Mouse (Mus musculus): ENCODE measurements around the gene Lsm4. TPM values are rescaled to one million over a fixed set of nuclear protein-coding genes. Genes with fewer than 3 reads are reported as not detected.

The Lsm4 gene
- total RNA-seq, 2 experiments from 2014 or later = 73.2 to 75.9 TPM

DNA sequence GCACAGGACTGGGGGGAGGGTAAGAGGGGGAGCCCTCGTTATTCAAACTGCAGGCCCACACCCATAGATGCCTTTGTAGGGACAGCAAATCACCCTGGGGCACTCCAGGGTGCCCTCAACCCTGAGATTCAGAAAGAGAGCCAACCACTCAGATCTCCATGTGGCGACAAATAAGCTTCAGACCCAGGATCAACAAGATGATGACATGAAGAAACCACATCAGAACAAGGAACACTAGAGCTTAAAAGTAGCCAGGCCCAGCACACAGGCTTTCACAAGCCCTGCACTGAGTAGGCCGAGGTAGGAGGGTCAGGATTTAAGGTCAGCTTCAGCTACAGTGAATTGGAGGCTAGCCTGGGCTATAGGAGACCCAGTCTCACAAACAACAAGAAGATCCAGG, 24.1 kb upstream of the Lsm4 start:
- no peak for DNase-seq (ENCODE audit: low spot score in 2 of 2)

DNA sequence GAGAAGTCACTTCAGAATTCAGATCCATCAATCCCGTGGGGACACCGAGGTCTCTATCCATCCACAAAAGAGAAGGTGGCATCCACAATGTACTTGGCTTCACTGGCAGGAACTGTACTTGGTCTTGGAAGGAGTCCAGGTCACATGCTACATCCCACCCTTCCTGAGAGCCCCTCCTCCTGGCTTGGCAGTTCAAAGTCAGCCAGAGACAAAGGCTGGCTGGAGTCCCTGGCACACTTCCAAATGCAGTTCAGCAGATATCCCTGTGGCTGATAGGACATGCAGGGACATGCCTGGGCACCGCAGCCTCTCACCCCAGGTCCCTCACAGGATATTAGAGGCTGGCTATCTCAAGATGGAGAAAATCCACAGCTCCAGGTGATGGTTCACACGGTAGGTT, 23.7 kb upstream of the Lsm4 start:
- DNase-seq (ENCODE audit: low spot score in 2 of 2) = peak; percentile 71 to 73

DNA sequence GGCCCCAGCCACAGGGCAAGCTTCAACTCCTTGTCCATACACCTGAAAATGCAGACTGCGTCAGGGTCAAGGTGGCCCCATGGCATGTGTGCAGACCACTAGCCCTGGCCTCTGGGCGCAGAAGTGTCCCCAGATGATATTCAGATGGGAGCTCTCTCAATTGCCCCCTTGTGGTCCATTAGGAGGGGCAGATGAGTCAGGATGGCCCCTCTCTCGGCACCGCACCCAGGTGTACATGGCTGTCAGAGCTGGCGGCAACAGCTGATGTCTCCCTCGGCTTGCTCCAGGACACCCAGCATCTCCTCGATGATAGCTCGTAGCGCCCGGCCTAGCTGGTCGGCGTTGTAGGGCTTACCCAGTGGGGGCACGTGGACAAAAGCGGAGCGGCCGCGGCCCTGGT, 22.7 kb upstream of the Lsm4 start:
- no peak for DNase-seq (ENCODE audit: low spot score in 2 of 2)

DNA sequence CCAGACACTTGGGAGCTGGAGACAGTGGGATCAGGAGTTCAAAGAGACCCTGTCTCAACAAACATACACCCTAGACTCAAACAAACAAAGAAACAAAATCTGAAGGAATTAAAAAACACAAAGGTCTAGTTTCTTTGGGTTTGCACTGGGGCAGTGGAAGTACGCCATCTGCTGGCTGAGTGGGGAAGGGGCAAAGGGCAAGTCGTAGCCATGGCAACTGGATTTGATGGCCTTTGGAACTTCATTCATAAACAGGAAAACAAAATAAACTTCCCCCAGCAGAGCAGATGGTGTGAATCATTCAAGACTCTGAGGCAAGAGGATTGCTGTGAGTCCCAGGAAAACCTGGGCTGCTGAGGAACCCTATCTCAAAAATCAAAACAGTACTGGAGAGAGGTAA, 19.8 kb upstream of the Lsm4 start:
- DNase-seq (ENCODE audit: low spot score in 2 of 2) = peak; percentile 71 to 74

DNA sequence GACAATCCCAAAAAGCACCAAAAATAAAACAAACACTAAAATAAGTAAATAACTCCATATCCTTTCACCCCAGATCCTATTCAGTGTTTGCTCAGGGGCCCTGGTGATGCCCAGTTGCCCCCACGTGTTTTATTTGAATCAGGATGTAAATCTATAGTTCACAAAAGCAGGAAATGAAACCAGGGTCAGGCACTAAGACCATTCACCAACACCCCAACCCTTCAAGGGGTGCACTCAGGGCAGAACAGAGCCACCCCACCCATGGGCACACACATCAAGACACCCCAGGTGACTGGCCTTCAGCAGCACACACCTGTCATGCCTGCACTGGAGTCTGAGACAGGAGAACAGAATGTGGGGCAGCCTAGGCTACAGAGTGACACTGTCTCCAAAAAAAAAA, 18.9 kb upstream of the Lsm4 start:
- DNase-seq (ENCODE audit: low spot score in 2 of 2) = no peak

DNA sequence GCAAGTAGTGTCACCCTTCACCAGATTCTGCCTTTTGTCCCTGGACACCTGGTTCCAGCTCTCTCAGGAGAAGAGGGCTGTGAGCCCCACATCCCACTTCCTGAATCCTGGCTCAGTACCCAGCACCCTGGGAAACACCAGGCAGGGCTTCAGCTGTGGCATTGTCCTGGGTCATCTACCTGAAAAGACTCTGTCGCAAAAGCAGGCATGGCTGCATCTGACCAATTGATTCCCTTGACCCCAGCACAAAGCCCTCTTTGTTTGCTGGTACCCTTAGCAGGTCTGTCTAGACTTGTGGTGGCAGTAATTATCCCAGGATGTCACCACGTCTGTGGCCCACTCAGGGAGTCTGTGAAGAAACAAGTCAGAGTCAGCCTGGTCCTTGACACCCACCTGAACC, 17.6 kb upstream of the Lsm4 start:
- no peak for DNase-seq (ENCODE audit: low spot score in 2 of 2)

DNA sequence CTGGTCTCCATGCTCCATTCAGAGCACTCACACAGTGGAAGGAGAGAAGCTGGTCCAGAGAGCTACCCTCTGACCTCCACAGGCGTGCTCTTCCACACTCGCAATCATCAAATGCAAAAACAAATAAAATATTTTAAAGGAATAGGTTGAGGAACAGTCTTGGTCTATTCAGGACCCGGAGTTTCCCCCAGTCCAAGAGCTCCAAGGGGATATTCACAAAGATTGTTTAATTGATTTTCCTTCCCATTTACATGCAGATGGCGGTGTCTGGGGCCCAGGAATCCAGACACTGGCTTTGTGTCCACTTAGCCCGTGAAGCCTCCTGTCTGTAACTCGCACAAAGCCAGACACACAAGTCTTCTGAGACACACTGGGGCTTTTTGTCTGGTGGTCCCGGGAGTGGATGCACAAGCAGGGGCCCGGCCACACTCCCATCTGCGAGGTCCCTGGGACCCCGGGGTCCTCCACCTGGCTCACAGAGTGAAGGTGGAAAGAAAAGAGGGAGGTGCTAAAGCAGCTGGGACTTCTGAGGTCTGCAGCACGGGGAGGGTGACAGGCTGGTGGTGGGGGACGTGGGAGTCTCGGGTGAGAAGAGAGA, 16.8 kb upstream of the Lsm4 start:
- no peak for DNase-seq (ENCODE audit: low spot score in 2 of 2)

DNA sequence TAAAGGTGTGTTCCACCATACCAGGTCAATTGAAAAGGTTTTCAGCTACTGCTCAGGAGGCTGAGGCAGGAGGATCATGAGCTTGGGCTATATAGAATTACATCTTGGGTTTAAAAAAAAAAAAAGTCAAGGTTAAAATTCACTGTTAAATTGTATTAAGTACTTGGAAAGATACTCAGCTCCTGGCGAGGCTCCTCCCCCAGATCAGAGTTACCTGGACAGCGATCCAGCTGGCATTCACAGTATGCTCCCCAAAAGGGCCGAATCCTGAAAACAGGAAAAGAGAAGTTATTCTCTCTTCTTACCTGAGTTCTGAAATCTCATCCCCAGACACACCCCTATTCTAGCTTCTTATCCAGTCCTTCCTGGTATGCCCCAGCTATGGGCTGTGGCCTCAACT, 15.8 kb upstream of the Lsm4 start:
- no peak for DNase-seq (ENCODE audit: low spot score in 2 of 2)

DNA sequence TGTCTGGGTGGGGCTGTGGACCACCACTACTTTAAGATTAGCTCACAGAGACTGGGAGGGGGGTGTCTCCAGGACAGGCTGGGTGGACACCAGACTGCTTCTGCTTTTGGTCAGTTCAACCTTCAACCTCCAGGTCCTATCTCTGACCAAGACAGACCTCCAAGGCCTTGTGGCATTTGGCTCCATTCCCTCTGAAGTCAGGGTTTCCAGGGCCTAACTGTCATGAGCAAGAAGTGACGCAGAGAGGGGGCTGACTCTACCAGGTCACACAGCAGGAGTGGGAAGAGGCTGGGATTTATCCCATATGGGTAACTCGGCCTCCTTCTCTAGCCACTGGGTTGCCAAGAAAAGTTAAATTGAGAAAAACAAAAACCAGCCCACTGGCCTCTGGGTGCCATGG, 15.3 kb upstream of the Lsm4 start:
- peak in 1 of 2 experiments; percentile 56 for DNase-seq (ENCODE audit: low spot score in 2 of 2)

DNA sequence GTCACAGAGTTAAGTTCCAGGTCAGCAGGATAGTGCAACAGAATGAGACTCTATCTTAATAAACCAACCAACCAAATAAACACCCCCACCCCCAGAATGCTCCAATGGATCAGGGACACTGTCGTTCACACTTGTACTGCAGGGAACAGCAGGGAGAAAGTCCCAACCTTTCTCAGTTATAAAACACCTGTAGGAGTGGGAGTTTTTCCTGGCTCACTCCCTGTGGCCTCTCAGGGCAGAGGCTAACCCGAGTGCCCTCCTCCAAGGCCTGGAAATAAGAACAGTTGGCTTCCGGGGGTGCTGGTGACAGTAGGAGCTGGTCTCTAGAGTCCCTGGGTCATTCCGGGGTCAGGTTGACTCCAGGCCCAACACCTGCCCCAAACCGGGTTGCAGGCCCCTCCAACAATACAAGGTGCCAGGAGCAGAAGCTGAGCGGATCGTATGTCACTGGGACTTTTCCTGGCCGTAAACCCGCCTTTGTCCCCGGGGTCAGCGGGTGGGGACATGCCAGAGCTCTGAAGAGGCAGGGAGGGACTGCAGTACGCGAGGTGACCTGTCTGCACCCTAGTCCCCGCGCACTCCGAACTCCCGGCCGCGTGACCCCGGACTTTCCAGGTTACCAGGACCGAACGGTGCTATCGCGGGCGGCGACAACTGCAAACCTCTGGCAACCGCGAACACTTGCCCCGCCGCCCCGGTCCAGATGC, 14.0 kb upstream of the Lsm4 start:
- DNase-seq (ENCODE audit: low spot score in 2 of 2) = peak in 1 of 2 experiments; percentile 37

DNA sequence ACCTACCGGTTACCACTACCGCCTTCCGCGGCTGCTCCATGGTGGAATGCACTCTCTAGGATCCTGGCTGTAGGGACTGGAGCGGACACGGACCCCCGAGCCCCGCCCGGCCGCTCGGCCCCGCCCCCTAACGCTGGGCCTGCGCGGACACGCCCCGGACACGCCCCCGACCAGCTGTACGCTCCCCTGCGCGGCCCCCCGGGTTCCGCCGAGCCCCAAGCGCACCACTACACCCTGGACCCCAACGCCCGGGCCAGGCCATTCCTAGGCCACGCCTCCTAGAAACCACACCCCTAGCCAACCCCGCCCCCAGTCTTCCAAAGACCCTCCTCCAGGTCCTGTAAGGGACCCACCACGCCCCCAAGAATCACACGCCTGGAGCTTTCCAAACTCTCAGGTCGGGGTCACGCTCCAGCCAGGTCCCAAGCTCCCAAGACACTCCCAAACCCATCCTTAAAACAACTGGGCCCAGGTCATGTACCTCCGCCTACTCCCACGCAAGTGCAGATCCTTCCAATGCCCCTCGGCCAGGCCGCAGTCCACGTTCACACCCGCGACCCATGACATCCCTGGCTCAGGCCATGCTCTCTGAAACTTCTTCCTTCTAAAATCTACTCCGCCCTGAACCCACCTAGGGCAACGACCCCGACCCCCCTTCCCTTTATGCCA, 13.3 kb upstream of the Lsm4 start:
- DNase-seq (ENCODE audit: low spot score in 2 of 2) = peak; percentile 91 to 92

DNA sequence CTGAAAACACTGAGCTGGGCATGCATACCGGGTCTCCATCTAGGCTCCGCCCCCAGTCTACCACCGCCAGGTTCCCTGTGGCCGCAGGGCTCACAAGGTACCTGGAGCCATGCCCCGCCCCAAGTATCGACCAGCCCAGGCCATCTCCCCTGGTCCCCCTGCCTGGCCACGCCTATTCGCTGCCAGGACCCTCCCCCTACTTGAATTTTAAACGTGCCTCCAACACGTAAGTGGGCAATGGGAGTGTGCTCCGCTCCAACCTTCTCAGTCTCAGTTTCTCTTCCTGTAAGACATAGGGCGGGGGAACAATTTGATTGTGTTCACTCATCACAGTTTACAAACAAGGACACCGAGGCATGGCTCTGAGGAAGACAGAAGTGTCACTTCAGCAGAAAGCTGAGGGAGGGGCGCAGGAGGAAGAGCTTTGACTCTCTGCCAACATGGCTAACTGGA, 12.7 kb upstream of the Lsm4 start, which contains the start of gene Pgpep1:
Gene Pgpep1, minus strand, starts transcription at position 116 of the 453 bp plus-strand sequence.
- no peak for DNase-seq (ENCODE audit: low spot score in 2 of 2)

DNA sequence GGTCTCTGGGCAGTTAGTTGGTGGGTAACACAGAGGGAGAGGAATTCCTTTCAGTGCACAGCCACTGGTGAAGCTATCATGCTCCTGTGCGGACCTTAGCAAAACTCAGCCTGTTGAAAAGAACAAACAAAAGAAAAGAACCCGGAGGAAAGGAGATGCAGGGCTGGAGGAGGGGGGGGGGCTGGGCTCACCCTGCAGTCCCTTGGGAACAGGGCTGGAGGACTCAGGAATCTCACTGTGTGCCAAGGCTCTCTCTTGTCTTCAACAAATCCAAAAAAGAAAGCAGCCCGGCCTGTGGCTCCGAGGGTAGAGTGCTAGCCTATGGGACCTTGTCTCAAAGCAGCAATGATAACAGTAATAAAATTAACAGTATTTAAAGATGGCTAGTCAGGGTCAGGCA, 9.4 kb upstream of the Lsm4 start:
- DNase-seq (ENCODE audit: low spot score in 2 of 2) = no peak

DNA sequence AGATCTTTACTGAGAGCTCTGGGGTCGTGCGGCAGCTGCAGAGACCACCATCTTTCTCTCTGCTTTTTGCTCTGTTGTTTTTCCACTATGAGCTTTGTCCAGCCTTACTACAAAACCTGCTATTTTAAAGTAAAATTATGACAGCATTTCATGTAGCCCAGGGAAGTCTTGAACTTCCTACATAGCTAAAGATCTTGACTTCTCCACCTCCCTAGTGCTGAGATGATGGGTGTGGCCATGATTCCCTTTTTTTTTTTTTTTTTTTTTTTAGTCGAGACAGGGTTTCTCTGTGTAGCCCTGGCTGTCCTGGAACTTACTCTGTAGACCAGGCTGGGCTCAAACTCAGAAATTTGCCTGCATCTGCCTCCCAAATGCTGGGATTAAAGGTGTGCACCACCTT, 8.4 kb upstream of the Lsm4 start:
- no peak for DNase-seq (ENCODE audit: low spot score in 2 of 2)

DNA sequence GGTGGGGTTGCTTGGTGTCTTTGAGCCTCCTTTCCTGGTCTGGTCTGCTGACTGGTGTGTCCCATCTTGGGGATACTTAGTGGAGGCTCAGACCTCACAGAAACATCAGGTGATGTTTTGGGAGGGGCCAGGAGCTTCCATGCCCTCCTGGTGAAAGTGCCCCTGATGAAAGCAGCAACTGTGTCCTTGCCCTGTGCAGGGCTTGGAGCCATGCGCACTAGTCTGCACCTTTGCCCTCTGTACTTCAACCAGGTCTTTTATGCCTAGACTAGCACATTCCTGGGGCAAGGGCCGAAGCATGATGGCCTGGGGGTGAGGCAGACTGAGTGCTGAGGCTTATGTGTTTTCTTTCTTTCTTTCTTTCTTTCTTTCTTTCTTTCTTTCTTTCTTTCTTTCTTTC, 7.4 kb upstream of the Lsm4 start:
- DNase-seq (ENCODE audit: low spot score in 2 of 2) = no peak

DNA sequence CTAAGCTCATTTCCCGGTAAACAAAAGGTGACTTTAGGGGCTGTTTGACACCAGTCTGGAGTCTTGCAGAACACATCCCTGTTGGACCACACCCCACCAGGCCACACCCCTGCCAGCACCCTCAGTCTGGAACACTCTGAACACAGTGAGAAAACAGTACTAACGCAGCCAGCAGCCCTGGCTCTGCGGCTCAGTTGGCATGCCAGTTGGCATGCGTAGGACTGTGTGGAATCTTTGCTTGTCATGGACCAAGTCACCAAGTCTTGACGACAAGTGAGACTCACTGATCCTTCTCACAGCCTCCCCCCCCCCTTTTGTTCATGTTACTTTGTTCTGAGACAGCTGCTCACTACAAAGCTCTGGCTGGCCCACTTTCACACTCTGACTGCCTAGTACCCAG, 6.0 kb upstream of the Lsm4 start:
- no peak for DNase-seq (ENCODE audit: low spot score in 2 of 2)

DNA sequence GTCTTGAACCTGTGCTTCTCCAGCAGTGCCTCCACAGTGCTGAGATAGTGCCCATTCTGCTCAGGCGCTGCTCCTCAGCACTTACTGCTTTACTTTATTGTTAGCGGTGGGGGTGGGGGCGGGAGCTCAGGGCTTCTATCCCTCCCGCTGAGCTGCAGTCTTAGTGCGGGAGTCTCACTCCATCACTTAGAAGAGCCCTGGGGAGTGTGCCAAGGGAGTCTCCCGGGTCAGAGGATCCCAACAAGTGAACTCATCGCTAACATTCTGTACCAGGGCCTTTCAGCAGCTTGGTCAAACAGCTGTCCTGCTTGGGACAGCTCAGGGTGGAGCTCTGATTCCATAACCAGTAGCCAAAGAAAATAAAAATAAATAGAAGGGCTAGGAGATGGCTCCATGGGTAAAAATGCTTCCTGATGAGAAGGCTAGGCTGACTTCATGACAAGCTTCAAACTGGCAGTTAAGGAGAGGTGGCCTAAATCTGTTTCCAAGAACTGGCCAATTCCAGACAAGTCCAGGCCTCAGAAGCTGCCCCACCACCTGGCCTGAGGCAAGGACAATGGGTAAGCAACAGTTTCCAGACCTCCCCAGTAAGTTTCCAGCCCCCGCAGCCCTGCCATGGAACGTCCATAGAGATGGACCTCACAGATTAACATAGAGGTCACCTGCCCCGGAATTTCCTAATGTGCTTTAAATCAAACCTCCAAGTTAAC, 1.3 kb upstream of the Lsm4 start:
- DNase-seq (ENCODE audit: low spot score in 2 of 2) = no peak

DNA sequence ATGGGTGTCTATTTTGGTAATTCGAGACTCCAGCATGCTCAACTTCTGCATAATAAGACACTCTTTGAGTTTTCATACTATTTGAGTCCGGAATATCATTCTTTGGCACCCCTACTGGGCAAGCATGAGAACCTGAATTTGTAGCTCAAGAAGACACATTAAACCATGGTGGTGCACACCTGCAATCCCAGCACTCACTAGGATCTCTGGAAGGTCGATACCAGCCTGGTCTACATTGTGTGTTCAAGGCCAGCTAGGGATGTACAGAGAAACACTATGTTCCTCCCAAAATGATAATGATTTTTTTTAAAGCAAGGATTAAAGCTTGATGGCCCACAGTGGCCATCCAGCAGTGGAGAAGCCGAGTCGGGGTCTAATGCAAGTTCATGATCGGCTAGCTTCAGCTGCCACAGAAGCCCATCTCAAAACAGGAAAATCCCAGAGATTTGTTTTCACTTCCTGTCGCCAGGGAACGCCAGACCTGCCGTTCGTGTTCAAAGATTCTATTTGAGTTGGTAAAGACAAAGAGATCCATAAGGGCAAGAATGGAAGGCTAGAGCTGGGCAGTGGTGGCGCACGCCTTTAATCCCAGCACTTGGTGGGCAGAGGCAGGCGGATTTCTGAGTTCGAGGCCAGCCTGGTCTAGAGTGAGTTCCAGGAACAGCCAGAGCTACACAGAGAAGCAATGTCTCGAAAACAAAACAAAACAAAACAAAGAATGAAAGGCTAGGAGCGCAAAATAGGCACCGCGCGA, 546 bp upstream of the Lsm4 start:
- DNase-seq (ENCODE audit: low spot score in 2 of 2) = no peak

DNA sequence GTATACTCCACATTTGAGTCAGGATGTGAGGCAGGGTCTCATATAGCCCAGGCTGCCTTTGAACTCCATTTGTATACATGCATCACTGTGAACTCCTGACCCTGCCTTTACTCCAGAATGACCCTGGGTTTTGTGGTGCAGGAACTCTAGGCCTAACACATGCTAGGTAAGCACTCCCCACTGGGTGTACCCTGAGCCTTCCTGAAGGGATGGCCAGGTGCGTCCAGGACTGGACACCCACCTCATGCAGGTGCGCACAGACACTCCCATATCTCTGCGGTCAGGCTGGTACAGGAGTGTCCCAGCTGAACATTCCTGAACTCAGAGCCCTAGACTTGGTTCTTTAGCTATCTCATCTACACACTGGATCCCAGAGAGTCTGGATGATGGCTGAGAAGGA, 1.1 kb downstream of the Lsm4 start:
- no peak for DNase-seq (ENCODE audit: low spot score in 2 of 2)

DNA sequence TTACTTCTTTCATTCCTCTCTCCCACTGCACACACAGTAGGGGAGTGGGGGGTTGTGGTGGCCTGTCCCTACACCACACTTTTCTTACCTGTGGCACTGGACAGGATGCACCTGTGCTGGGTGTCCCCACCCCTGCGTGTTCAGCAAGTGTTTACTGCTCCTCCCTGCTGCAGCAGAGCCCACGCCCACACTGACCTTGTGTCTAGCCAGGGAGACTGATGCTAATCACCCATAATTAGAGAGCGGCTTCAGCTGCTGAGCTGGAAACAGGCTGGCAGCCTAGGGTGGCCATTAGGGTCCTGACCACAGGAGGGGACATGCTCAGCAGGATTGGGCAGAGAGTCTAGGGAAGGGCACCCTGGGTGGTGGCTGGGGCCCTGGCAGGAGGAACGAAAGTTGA, 1.7 kb downstream of the Lsm4 start:
- DNase-seq (ENCODE audit: low spot score in 2 of 2) = no peak

DNA sequence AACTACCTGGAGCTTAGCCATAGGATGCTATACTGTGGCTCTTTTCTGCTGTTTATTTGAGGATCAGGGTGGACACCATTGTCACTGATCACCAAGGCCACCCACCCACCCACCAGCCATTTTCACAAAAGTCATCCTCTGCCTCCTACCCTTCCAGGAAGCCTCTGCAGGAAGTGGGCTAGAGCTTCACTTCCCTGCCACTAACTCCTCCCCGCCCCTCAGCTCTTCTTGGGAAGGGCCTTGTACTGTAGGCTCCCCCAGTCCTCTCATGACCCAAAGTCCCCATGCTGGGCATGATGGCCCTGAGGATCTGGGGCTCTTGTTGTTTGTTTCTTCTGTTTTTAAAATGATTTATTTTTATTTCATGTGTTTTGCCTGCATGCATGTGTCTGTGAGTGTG, 2.3 kb downstream of the Lsm4 start:
- no peak for DNase-seq (ENCODE audit: low spot score in 2 of 2)
